In genomic region chr14:122312415-122312814, GRCm38 (mm10) we compare ENCODE assay signal across 18 mouse cellular contexts.
DNase-seq lines count a peak whose midpoint lies in the region; TF ChIP-seq lines count a peak whose summit lies in the region.
"Had no signal": no experiment of that assay in that cellular context is flagged by ENCODE, and none has a peak within 500 bp of the region (broad histone marks: within the 10 kb centered on the region; RNA-seq: fewer than 3 reads in every experiment).

No protein-coding gene starts in this region.

- peak; percentile 18; the same call in 1 of the 2 replicates for TF ChIP-seq CTCF in gastrocnemius, adult 2 months (IDR thresholded peaks at IDR 0.05)
- TF ChIP-seq CTCF in liver, adult 2 months (IDR thresholded peaks at IDR 0.05; ENCODE audit: low read depth, low read length), result peak; percentile 48
- peak; percentile 71 for TF ChIP-seq CTCF in E14TG2a.4 (conservative IDR thresholded peaks at IDR 0.05; ENCODE audit: low read length)
- TF ChIP-seq CTCF in bone marrow, adult 2 months (IDR thresholded peaks at IDR 0.05; ENCODE audit: control insufficient read depth, insufficient read depth, low read length), result peak; percentile 20; the same call in 1 of the 2 replicates

- TF ChIP-seq POLR2A in liver, adult 2 months (IDR thresholded peaks at IDR 0.05; ENCODE audit: extremely low read depth, insufficient read depth, low read length), result no peak
- no peak for TF ChIP-seq POLR2A in bone marrow, adult 2 months (IDR thresholded peaks at IDR 0.05; ENCODE audit: borderline replicate concordance, control insufficient read depth, low read depth, low read length)

- H3K36me3 ChIP-seq in liver, adult 2 months (ENCODE audit: control insufficient read depth, insufficient read depth, low read length), result 0 out of 2 replicates have a peak, but pooled peaks cover 2% of the 10 kb centered on the region
- H3K36me3 ChIP-seq in E14TG2a.4 (ENCODE audit: insufficient read depth, low read length), result peaks cover 4% of the 10 kb centered on the region; the same call in 1 of the 2 replicates

- no peaks in the 10 kb centered on the region for H3K4me1 ChIP-seq in liver, adult 2 months (ENCODE audit: control insufficient read depth, insufficient read depth, low read length)
- no peaks in the 10 kb centered on the region for H3K4me1 ChIP-seq in E14TG2a.4 (replicated peaks; ENCODE audit: low read depth, low read length)
- H3K4me1 ChIP-seq in bone marrow, adult 2 months (ENCODE audit: control insufficient read depth, insufficient read depth, low read length), result no peaks in the 10 kb centered on the region
- H3K4me1 ChIP-seq: embryonic facial prominence, embryonic 10.5 days; heart, embryonic 12.5 days had no signal

- DNase-seq in gastrocnemius, adult 2 months, result no peak
- no peak for DNase-seq in gastrocnemius, adult 8-10 months (ENCODE audit: low spot score in 2 of 2)
- DNase-seq in liver, adult 2 months (ENCODE audit: extremely low read depth, low read depth, low spot score), result no peak
- DNase-seq in liver, result no peak
- no peak for DNase-seq in urinary bladder, adult 18-20 months (ENCODE audit: low spot score in 2 of 2)
- no peak for DNase-seq in urinary bladder, postnatal 14 days (ENCODE audit: low spot score)
- DNase-seq: cerebellum, adult 11-12 months; cerebellum, postnatal 36 days; kidney, adult 8-10 months; lung, adult 18-20 months; lung, postnatal 36 days; right cerebral cortex, postnatal 25 days; thymus, adult 18-20 months had no signal

- intact Hi-C loops in gastrocnemius, adult 2 months (cut with DNase I), result no loop called here

- 95% methylated on average over 6 of the region's 6 CpGs for WGBS in liver, adult 2 months
- WGBS in bone marrow, adult 2 months, result 90% methylated on average over 6 of the region's 6 CpGs

- no peaks in the 10 kb centered on the region for H3K27me3 ChIP-seq in liver, adult 2 months (ENCODE audit: control insufficient read depth, insufficient read depth, low read length)
- H3K27me3 ChIP-seq in E14TG2a.4 (ENCODE audit: insufficient read depth, low read length), result no peaks in the 10 kb centered on the region

- H3K79me2 ChIP-seq in liver, adult 2 months (ENCODE audit: control insufficient read depth, insufficient read depth, low read length), result no peaks in the 10 kb centered on the region

- peaks cover 5% of the 10 kb centered on the region; the same call in 1 of the 2 replicates for H3K9me3 ChIP-seq in E14TG2a.4 (ENCODE audit: low read length)

- no peak overlapping the region for H3K9ac ChIP-seq in liver, adult 2 months (ENCODE audit: low read depth, low read length)
- H3K9ac ChIP-seq: heart, embryonic 12.5 days had no signal

- H3K27ac ChIP-seq in gastrocnemius, adult 2 months, result no peak overlapping the region
- no peak overlapping the region for H3K27ac ChIP-seq in liver, adult 2 months (replicated peaks; ENCODE audit: insufficient read depth, low read depth, low read length)
- H3K27ac ChIP-seq in bone marrow, adult 2 months (ENCODE audit: control insufficient read depth, insufficient read depth, low read depth, low read length, poor library complexity), result no peak overlapping the region
- H3K27ac ChIP-seq: embryonic facial prominence, embryonic 10.5 days had no signal

- H3K4me3 ChIP-seq in gastrocnemius, adult 2 months, result no peak overlapping the region
- no peak overlapping the region for H3K4me3 ChIP-seq in liver, adult 2 months (ENCODE audit: insufficient read depth, low read depth, low read length)
- H3K4me3 ChIP-seq in E14TG2a.4 (replicated peaks; ENCODE audit: low read length), result no peak overlapping the region
- no peak overlapping the region for H3K4me3 ChIP-seq in bone marrow, adult 2 months (replicated peaks; ENCODE audit: control insufficient read depth, low read depth, low read length)
- H3K4me3 ChIP-seq: embryonic facial prominence, embryonic 10.5 days; erythroblast, embryonic 14.5 days; heart, embryonic 12.5 days had no signal

Comparison
In these comparisons a context has a peak if more than half of its experiments do, and no peak if none do; other contexts are left out.
1. CTCF ChIP-seq: peak in every context shown above with its lines; median percentile 71 in E14TG2a.4; 48 in liver, adult 2 months; 20 in bone marrow, adult 2 months; 18 in gastrocnemius, adult 2 months.